Mouse (Mus musculus) sigmoid colon, adult 10 weeks (tissue): ENCODE data around the gene Senp7. TPM values are rescaled to one million over a fixed set of nuclear protein-coding genes. Genes with fewer than 3 reads are reported as not detected.

Experiments
- polyA plus RNA-seq: library from polyadenylated mRNA; stranded (reverse); fragments of 350-450 nt; fragmentation: Illumina TruSeq; extraction: RNeasy Lipid Tissue Mini Kit (QIAGEN cat#74804); gene quantifications from one replicate; pipeline ENCODE4 v1.2.3, GENCODE M21; 2014; ENCODE audit warnings: low read depth, low replicate concordance

The Senp7 gene
- 40.6 TPM for polyA plus RNA-seq

GRCm38 (mm10) chr16:56048038-56048437 lies at the start of gene Senp7:
Gene Senp7, plus strand, starts transcription at chr16:56048338.

GRCm38 (mm10) chr16:56029661-56030082 lies 18.5 kb upstream of the Senp7 start, which contains the start of gene Pcnp:
Gene Pcnp, minus strand, starts transcription at chr16:56029739.

GRCm38 (mm10) chr16:56037138-56038010 lies 10.8 kb upstream of the Senp7 start, which contains the start of gene Trmt10c:
Gene Trmt10c, minus strand, starts transcription at chr16:56037819.

GRCm38 (mm10) chr16:56204051-56204450 lies 155.9 kb downstream of the Senp7 start, which contains the start of gene Impg2:
Gene Impg2, plus strand, starts transcription at chr16:56204313.

Other genes starting within 250 kb of the Senp7 start
- 43.6 TPM for gene Nfkbiz, start 209.4 kb upstream of the Senp7 start, polyA plus RNA-seq
- gene Nxpe3, start 153.1 kb upstream of the Senp7 start, polyA plus RNA-seq, result 1.1 TPM
- gene Cep97, start 113.5 kb upstream of the Senp7 start, polyA plus RNA-seq, result 7.7 TPM
- gene Rpl24, start 82.1 kb upstream of the Senp7 start, polyA plus RNA-seq, result 496 TPM
- 43.5 TPM for gene Zbtb11, start 74.5 kb upstream of the Senp7 start, polyA plus RNA-seq
- 340 TPM for gene Pcnp, start 18.6 kb upstream of the Senp7 start, polyA plus RNA-seq
- gene Trmt10c, start 10.5 kb upstream of the Senp7 start, polyA plus RNA-seq, result 51.4 TPM
- 0.60 TPM for gene Impg2, start 156.0 kb downstream of the Senp7 start, polyA plus RNA-seq